Mouse (Mus musculus): ENCODE data around the gene Col24a1.

DNA sequence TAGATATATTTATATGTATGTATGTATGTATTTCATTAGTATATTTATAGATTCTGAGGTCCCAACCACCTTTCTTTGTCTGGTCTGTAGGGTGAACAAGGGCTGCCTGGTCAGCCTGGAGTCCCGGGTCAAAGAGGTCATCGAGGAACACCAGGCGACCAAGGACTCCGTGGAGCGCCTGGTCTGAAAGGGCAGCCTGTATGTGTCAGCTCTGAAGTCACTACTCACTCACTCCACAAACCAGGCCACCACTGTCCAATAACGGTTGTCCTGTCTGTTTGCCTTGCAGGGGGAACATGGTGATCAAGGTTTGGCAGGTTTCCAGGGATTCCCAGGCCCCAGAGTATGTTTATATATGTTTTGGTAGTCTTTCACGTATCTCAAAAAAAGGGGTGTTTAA is 216.3 kb downstream of the Col24a1 start:
- TF ChIP-seq CTCF (IDR thresholded peaks at IDR 0.05; ENCODE audit: low read depth, low read length) (no peak), POLR2A (IDR thresholded peaks at IDR 0.05; ENCODE audit: extremely low read depth, insufficient read depth, low read length) (no peak)

All from liver, adult 2 months (tissue).